Comparison of ENCODE assay signal across 9 mouse cellular contexts in the genomic region with DNA sequence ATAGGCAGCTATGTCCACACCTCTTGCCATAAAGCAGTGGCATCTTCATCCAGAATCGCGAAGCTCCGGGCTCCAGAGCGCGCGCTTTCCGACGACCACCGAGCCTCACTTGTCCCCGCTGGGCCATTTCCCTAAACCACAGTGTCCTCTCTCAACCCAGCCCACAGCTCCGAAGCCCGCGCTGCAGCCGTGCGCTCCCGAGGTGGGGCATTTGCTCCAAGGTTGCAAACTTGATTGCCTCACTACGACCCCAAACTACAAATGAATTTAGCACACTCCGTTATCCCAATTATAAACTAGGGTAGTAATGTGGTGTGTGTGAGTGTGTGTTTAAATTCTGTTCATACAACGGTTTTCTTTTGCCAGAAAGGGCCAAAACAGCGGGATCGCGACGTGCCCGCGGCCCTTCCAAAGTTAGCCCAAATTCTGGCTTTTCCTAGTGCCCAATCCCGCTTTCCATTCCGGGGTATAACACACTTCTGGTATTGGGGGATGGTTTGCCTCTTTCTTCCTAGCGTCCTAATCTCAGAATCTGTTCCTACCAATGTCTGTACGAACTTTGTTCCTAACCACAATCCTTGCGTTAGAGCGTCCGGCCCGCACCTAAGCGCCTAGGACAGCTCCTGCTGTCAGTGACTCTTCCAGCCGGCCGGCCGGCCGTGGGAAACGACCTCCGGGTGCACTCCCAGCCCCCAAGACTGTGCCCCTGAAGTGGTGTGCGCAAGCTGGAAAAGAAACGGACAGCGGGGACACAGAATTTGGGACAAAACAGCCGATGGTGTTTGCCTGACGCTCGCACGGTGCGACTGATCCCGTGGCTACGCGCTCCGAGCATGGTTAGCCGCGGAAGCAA. TPM values are rescaled to one million over a fixed set of nuclear protein-coding genes. Genes with fewer than 3 reads are reported as not detected.
DNase-seq lines count a peak whose midpoint lies in the region; ATAC-seq lines count a peak whose summit lies in the region.
"Had no signal": no experiment of that assay in that cellular context is flagged by ENCODE, and none has a peak within 500 bp of the region (broad histone marks: within the 10 kb centered on the region; RNA-seq: fewer than 3 reads in every experiment).

No protein-coding gene starts in this region.

- peaks cover 82% of the 10 kb centered on the region for H3K27me3 ChIP-seq in heart, embryonic 11.5 days (ENCODE audit: control insufficient read depth, insufficient read depth, low read length)
- peaks cover 72% of the 10 kb centered on the region for H3K27me3 ChIP-seq in heart, embryonic 16.5 days (ENCODE audit: control insufficient read depth, insufficient read depth, low read length)
- H3K27me3 ChIP-seq in liver, embryonic 16.5 days (ENCODE audit: control insufficient read depth, insufficient read depth, low read depth, low read length) = peaks cover 69% of the 10 kb centered on the region
- H3K27me3 ChIP-seq: CH12.LX had no signal

- H3K4me1 ChIP-seq in heart, embryonic 11.5 days (ENCODE audit: control insufficient read depth, insufficient read depth, low read length) = peaks cover 7% of the 10 kb centered on the region; the same call in 1 of the 2 replicates
- peaks cover 18% of the 10 kb centered on the region for H3K4me1 ChIP-seq in heart, embryonic 16.5 days (ENCODE audit: control insufficient read depth, insufficient read depth, low read length)
- H3K4me1 ChIP-seq in liver, embryonic 16.5 days (ENCODE audit: control insufficient read depth, low read depth, low read length) = no peaks in the 10 kb centered on the region

- intact Hi-C loops in left cerebral cortex, postnatal 10 days (cut with DNase I) = loop anchor here (5.0 to 10.0 kb wide), 3 partner anchors 52 to 337 kb away; no protein-coding TSS in a partner anchor

- no peaks in the 10 kb centered on the region for H3K36me3 ChIP-seq in heart, embryonic 11.5 days (ENCODE audit: control insufficient read depth, insufficient read depth, low read length)
- H3K36me3 ChIP-seq in heart, embryonic 16.5 days (ENCODE audit: control insufficient read depth, insufficient read depth) = no peaks in the 10 kb centered on the region
- no peaks in the 10 kb centered on the region for H3K36me3 ChIP-seq in liver, embryonic 16.5 days (ENCODE audit: control insufficient read depth, insufficient read depth)

- H3K9ac ChIP-seq in heart, embryonic 11.5 days (ENCODE audit: low read depth, low read length) = no peak overlapping the region
- no peak overlapping the region for H3K9ac ChIP-seq in heart, embryonic 16.5 days (ENCODE audit: low read length)
- no peak overlapping the region for H3K9ac ChIP-seq in liver, embryonic 16.5 days (ENCODE audit: low read depth, low read length)

- H3K9me3 ChIP-seq in heart, embryonic 11.5 days (replicated peaks; ENCODE audit: control insufficient read depth, low read length) = no peaks in the 10 kb centered on the region
- H3K9me3 ChIP-seq in heart, embryonic 16.5 days (replicated peaks; ENCODE audit: control insufficient read depth, low read length) = no peaks in the 10 kb centered on the region
- H3K9me3 ChIP-seq in liver, embryonic 16.5 days (replicated peaks; ENCODE audit: control insufficient read depth, low read length) = no peaks in the 10 kb centered on the region

- peak overlapping the region; percentile 56 for H3K4me3 ChIP-seq in heart, embryonic 11.5 days (ENCODE audit: low read depth, low read length)
- peak overlapping the region; percentile 64 for H3K4me3 ChIP-seq in heart, embryonic 16.5 days (ENCODE audit: low read length)
- H3K4me3 ChIP-seq in liver, embryonic 16.5 days (ENCODE audit: low read depth, low read length) = no peak overlapping the region; the same call in 1 of the 2 replicates

- no peak overlapping the region for H3K27ac ChIP-seq in heart, embryonic 11.5 days (ENCODE audit: low read depth, low read length)
- H3K27ac ChIP-seq in heart, embryonic 16.5 days (ENCODE audit: low read length) = no peak overlapping the region
- H3K27ac ChIP-seq in liver, embryonic 16.5 days (ENCODE audit: low read length) = no peak overlapping the region

- no peak for ATAC-seq in heart, embryonic 11.5 days (replicated peaks; ENCODE audit: insufficient number of reproducible peaks, low FRiP score, low TSS enrichment)
- no peak for ATAC-seq in heart, embryonic 16.5 days (replicated peaks; ENCODE audit: extremely low read depth, insufficient read depth, low FRiP score)
- ATAC-seq in liver, embryonic 16.5 days (ENCODE audit: low read depth) = no peak

- under 1% methylated on average over 54 of the region's 54 CpGs for WGBS in heart, embryonic 11.5 days (ENCODE audit: insufficient replicate concordance)
- WGBS in heart, embryonic 16.5 days = under 1% methylated on average over 54 of the region's 54 CpGs
- WGBS in liver, embryonic 16.5 days (ENCODE audit: insufficient replicate concordance) = 1% methylated on average over 54 of the region's 54 CpGs

- no peak for DNase-seq in heart, adult 9 months (ENCODE audit: low spot score in 2 of 2)
- peak; percentile 64 for DNase-seq in ZHBTc4 (ENCODE audit: low read depth, low spot score)
- DNase-seq in left cerebral cortex, postnatal 10 days (ENCODE audit: extremely low spot score in 1 of 2, low spot score in 2 of 2) = no peak
- DNase-seq in gastrocnemius, adult 8-10 months (ENCODE audit: low spot score in 2 of 2) = no peak
- DNase-seq in spleen, adult 12 weeks (ENCODE audit: low spot score) = no peak

- peak overlapping the region; percentile 98 for H3K4me2 ChIP-seq in heart, embryonic 11.5 days
- H3K4me2 ChIP-seq in heart, embryonic 16.5 days (ENCODE audit: low read depth, low read length) = peak overlapping the region; percentile 96
- peak overlapping the region; percentile 22; the same call in 1 of the 2 replicates for H3K4me2 ChIP-seq in liver, embryonic 16.5 days (ENCODE audit: low read depth, low read length)

RNA-seq across cellular contexts. Expression of gene Barx2, which starts 0.7 kb away (rescaled TPM):
- polyA plus RNA-seq in heart, embryonic 11.5 days (2014; fragmentation: Nextera tagmentation; extraction: Ambion mirVana) = 0.07 TPM in 1 of 2 replicates, not detected in the other
- polyA plus RNA-seq in heart, embryonic 16.5 days (2015; fragmentation: Nextera tagmentation; extraction: Ambion mirVana) = not detected in 2 replicates
- polyA plus RNA-seq in liver, embryonic 16.5 days (2015; fragmentation: Nextera tagmentation; extraction: Ambion mirVana) = not detected in 2 replicates
- 1 to 10 TPM; 7.6 to 9.2 TPM for total RNA-seq in left cerebral cortex, postnatal 10 days (2021)
- 10 to 100 TPM in 2 of 4 experiments, 1 to 10 TPM in 2; 8.4 to 13.1 (median 10.5) TPM for total RNA-seq in gastrocnemius, adult 8-10 months (2022)
- total RNA-seq: CH12.LX had no signal

Comparison
In these comparisons a context has a peak if more than half of its experiments do, and no peak if none do; other contexts are left out.
1. H3K4me2 ChIP-seq: peak in every context shown above with its lines; median percentile 98 in heart, embryonic 11.5 days; 96 in heart, embryonic 16.5 days; 22 in liver, embryonic 16.5 days.